Comparison of ENCODE assay signal across 27 mouse cellular contexts in the genomic region with DNA sequence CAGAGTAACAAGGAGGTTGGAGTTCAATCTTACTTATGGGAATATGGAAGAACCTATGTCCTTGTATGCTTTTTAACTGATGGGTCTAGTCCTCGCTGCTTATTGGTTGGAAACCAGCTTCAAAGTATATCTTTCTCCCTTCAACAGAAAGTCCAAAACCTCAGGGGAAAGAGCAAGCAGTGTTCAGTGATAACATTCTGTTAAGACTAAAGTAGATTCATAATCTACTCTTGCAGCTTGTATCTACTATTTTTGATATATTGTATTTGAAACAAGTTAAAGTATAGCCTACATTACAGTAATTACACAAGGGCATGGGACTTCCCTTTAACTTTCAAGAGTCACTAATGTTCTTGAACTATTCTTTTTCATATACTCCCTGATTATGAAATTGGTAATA.
"Had no signal": no experiment of that assay in that cellular context is flagged by ENCODE, and none has a peak within 500 bp of the region (broad histone marks: within the 10 kb centered on the region; RNA-seq: fewer than 3 reads in every experiment).

No protein-coding gene starts in this region.

- H3K9me3 ChIP-seq: limb, embryonic 10.5 days; limb, embryonic 12.5 days; limb, embryonic 13.5 days; limb, embryonic 15.5 days; liver, embryonic 12.5 days; liver, embryonic 13.5 days; liver, embryonic 15.5 days; lung, embryonic 15.5 days; megakaryocyte, embryonic 14.5 days; midbrain, embryonic 10.5 days; midbrain, embryonic 12.5 days; midbrain, embryonic 13.5 days; midbrain, embryonic 15.5 days; neural tube, embryonic 12.5 days had no signal

- H3K27me3 ChIP-seq: limb, embryonic 12.5 days; limb, embryonic 13.5 days; limb, embryonic 15.5 days; liver, embryonic 12.5 days; liver, embryonic 13.5 days; liver, embryonic 15.5 days; lung, embryonic 15.5 days; megakaryocyte, embryonic 14.5 days; midbrain, embryonic 12.5 days; midbrain, embryonic 13.5 days; midbrain, embryonic 15.5 days; neural tube, embryonic 12.5 days had no signal

- DNase-seq: left cerebral cortex, postnatal 4 days; liver; liver, embryonic 13.5 days; liver, postnatal 0 days; lung, adult 18-20 months; lung, adult 2 months; lung, embryonic 14.5 days; lung, postnatal 10 days; lung, postnatal 14 days; lung, postnatal 4 days; midbrain, embryonic 14.5 days had no signal

- H3K27ac ChIP-seq: limb, embryonic 10.5 days; limb, embryonic 12.5 days; limb, embryonic 13.5 days; limb, embryonic 15.5 days; liver, embryonic 12.5 days; liver, embryonic 13.5 days; liver, embryonic 14.5 days; liver, embryonic 15.5 days; lung, embryonic 15.5 days; macrophage; midbrain, embryonic 10.5 days; midbrain, embryonic 12.5 days; midbrain, embryonic 13.5 days; midbrain, embryonic 15.5 days; neural tube, embryonic 12.5 days had no signal

- H3K9ac ChIP-seq: limb, embryonic 12.5 days; limb, embryonic 13.5 days; limb, embryonic 15.5 days; liver, embryonic 12.5 days; liver, embryonic 13.5 days; liver, embryonic 14.5 days; liver, embryonic 15.5 days; liver, postnatal 0 days; lung, embryonic 14.5 days; lung, embryonic 15.5 days; midbrain, embryonic 12.5 days; midbrain, embryonic 13.5 days; midbrain, embryonic 15.5 days; neural tube, embryonic 12.5 days had no signal

- H3K4me3 ChIP-seq: limb, embryonic 10.5 days; limb, embryonic 12.5 days; limb, embryonic 13.5 days; limb, embryonic 15.5 days; liver, embryonic 12.5 days; liver, embryonic 13.5 days; liver, embryonic 15.5 days; lung, embryonic 15.5 days; megakaryocyte, embryonic 14.5 days; midbrain, embryonic 10.5 days; midbrain, embryonic 12.5 days; midbrain, embryonic 13.5 days; midbrain, embryonic 15.5 days; myocyte; neural tube, embryonic 12.5 days had no signal

- H3K36me3 ChIP-seq: limb, embryonic 10.5 days; limb, embryonic 12.5 days; limb, embryonic 13.5 days; limb, embryonic 15.5 days; liver, embryonic 12.5 days; liver, embryonic 13.5 days; liver, embryonic 15.5 days; lung, embryonic 15.5 days; midbrain, embryonic 10.5 days; midbrain, embryonic 12.5 days; midbrain, embryonic 13.5 days; midbrain, embryonic 15.5 days; neural tube, embryonic 12.5 days had no signal

- H3K4me1 ChIP-seq: limb, embryonic 10.5 days; limb, embryonic 12.5 days; limb, embryonic 13.5 days; limb, embryonic 15.5 days; liver, embryonic 12.5 days; liver, embryonic 13.5 days; liver, embryonic 15.5 days; lung, embryonic 15.5 days; megakaryocyte, embryonic 14.5 days; midbrain, embryonic 10.5 days; midbrain, embryonic 12.5 days; midbrain, embryonic 13.5 days; midbrain, embryonic 15.5 days; neural tube, embryonic 12.5 days had no signal
